Mouse (Mus musculus) left cerebral cortex, adult 9 months (tissue): ENCODE measurements at regions not wholly inside any gene's neighbourhood (a gene's known extent, or its start where the extent isn't known, plus 50 kb on each side); places are given as distances from the start of the nearest gene placed in this dataset.

Experiments
- DNase-seq, 2 experiments: peaks; one replicate each; pipeline ENCODE4 v3.0.0; 2022; ENCODE audit warnings: low spot score in 2 of 2

- DNase-seq = no peak
Observed at GRCm38 (mm10) chrX:43686635-43687034, 95.7 kb downstream of the Tex13c1 start.

DNA sequence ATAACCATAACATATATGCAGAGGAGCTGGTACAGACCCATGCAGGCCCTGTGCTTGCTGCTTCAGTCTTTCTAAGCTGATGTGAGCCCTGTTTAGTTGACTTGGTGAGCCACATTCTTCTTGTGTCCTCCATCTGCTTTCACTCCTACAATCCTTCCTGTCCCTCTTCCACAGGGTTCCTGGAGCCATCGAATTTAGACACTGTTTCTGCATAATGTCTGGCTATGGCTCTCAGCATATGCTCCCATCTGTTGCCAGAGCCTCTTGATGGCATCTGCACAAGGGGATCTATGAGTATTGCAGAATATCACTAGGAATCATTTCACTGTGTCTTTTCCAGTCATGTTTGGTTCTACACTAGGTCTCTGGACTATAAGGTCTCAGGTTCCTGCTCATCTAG lies 145.9 kb downstream of the Tex13c1 start:
- peak in 1 of 2 experiments; percentile 17 for DNase-seq

DNA sequence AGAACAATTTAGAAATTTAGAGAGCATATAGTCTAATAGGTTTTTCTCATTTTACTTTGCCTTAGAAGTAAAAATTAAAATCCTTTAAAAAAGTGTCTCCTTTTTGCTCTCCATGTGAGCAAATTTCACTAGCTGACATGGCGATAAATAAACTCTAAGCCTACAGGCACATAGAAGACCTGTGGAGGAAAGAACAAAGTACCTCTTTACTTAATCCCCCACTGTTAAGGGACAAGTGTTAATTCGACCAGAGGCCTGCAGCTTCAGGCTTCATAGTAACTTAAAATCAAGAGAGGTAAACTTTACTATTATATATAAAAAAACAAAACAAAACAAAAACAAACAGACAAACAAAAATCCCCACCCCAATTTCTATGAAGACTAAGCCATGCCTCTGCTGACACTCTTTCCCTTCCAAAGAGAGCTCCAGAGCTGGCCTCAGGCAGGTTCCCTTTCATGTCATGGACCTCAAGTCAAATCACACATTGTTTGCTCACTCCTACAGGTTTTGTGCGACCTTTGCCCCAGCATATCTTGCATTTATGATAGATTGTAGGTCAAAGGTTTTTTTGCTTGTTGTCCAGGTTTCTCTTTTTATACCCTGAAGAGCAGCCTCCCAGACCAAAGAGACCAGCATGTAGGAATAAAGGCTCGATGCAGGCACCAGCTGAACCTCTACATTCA lies 149.0 kb downstream of the Tex13c1 start:
- DNase-seq = no peak
